Mouse (Mus musculus) midbrain, embryonic 10.5 days (tissue): ENCODE data around the gene Galntl6. TPM values are rescaled to one million over a fixed set of nuclear protein-coding genes. Genes with fewer than 3 reads are reported as not detected.

Source experiments
- DNase-seq: peaks from one replicate; pipeline ENCODE4 v3.0.0-alpha.2; 2017; ENCODE audit warnings: low spot score
- H3K27ac ChIP-seq: fragments of 300-500 bp; sonication (generic); replicated peaks from 2 replicates; pipeline ENCODE4 v1.5.1; 2016; ENCODE audit warnings: mild to moderate bottlenecking
- H3K27me3 ChIP-seq: fragments of 300-500 bp; sonication (generic); 2 replicates; pipeline ENCODE4 v1.6.1; 2016; ENCODE audit warnings: low read depth, mild to moderate bottlenecking; ENCODE audit not compliant: poor library complexity, severe bottlenecking
- H3K36me3 ChIP-seq: fragments of 300-500 bp; sonication (generic); 2 replicates; pipeline ENCODE4 v1.6.1; 2016; ENCODE audit warnings: mild to moderate bottlenecking, moderate library complexity
- H3K4me1 ChIP-seq: fragments of 300-500 bp; sonication (generic); 2 replicates; pipeline ENCODE4 v1.6.1; 2016
- H3K4me3 ChIP-seq: fragments of 300-500 bp; sonication (generic); 2 replicates; pipeline ENCODE4 v1.5.1; 2016; ENCODE audit warnings: mild to moderate bottlenecking, moderate library complexity
- H3K9me3 ChIP-seq: fragments of 300-500 bp; sonication (generic); replicated peaks from 2 replicates; pipeline ENCODE4 v1.6.1; 2016; ENCODE audit warnings: mild to moderate bottlenecking
- WGBS: fragments of 180-500 bp; shearing (Covaris S2); methylation state at CpG from one replicate; pipeline ENCODE4 v1.1.7; 2016; 5-methylcytosine and 5-hydroxymethylcytosine counted together
- polyA plus RNA-seq: library from polyadenylated mRNA; unstranded; fragments of >200 nt; fragmentation: Nextera tagmentation; extraction: Ambion mirVana; gene quantifications from 2 replicates; pipeline ENCODE4 v1.2.1, GENCODE M21; 2016

Gene Galntl6
- polyA plus RNA-seq, 1 experiment from 2014 or later = 0.37 TPM

GRCm38 (mm10) chr8:58372389-58372788 lies 540.1 kb downstream of the Galntl6 start:
- no peaks in the 10 kb centered on the region for H3K4me1 ChIP-seq
- 81% methylated on average over 2 of the region's 2 CpGs for WGBS
- no peaks in the 10 kb centered on the region for H3K9me3 ChIP-seq
- DNase-seq = no peak
- no peaks in the 10 kb centered on the region for H3K27me3 ChIP-seq
- no peaks in the 10 kb centered on the region for H3K36me3 ChIP-seq
- no peak overlapping the region for H3K4me3 ChIP-seq
- no peak overlapping the region for H3K27ac ChIP-seq

- 85% methylated on average over 10 of the region's 10 CpGs for WGBS
- Histone ChIP-seq H3K36me3 (no peaks in the 10 kb centered on the region), H3K27ac (no peak overlapping the region), H3K27me3 (no peaks in the 10 kb centered on the region), H3K9me3 (no peaks in the 10 kb centered on the region), H3K4me1 (no peaks in the 10 kb centered on the region), H3K4me3 (no peak overlapping the region)
- DNase-seq = no peak
Observed at GRCm38 (mm10) chr8:58371979-58372378, 540.5 kb downstream of the Galntl6 start.

- H3K4me1 ChIP-seq = no peaks in the 10 kb centered on the region
- WGBS = 83% methylated on average over 1 of the region's 1 CpGs
- H3K9me3 ChIP-seq = no peaks in the 10 kb centered on the region
- H3K27me3 ChIP-seq = no peaks in the 10 kb centered on the region
- H3K4me3 ChIP-seq = no peak overlapping the region
- no peaks in the 10 kb centered on the region for H3K36me3 ChIP-seq
- no peak for DNase-seq
- no peak overlapping the region for H3K27ac ChIP-seq
Observed at GRCm38 (mm10) chr8:58331151-58331550, 581.3 kb downstream of the Galntl6 start.

DNA sequence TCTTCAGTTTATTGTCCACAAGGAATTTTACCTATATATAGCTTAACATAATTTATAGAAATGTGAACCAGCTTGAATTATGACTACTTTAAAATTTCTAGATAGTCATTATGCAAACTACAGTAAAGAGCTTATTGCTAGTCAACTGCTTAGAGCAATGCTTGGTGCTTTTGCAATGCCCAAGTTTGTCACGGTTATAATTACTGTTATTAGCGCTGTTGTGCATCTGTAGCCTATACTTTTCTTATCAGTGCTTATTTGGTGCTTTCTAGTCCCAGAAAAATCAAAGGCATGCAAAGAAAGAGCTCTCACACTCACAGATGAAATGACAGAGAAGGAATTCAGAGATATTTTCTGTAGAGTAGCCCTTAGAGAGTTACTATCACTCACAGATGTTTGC lies 599.0 kb downstream of the Galntl6 start:
- H3K36me3 ChIP-seq = no peaks in the 10 kb centered on the region
- H3K27ac ChIP-seq = no peak overlapping the region
- no peak for DNase-seq
- 89% methylated on average over 2 of the region's 2 CpGs for WGBS
- H3K4me1 ChIP-seq = no peaks in the 10 kb centered on the region
- no peak overlapping the region for H3K4me3 ChIP-seq
- H3K27me3 ChIP-seq = no peaks in the 10 kb centered on the region
- no peaks in the 10 kb centered on the region for H3K9me3 ChIP-seq

DNA sequence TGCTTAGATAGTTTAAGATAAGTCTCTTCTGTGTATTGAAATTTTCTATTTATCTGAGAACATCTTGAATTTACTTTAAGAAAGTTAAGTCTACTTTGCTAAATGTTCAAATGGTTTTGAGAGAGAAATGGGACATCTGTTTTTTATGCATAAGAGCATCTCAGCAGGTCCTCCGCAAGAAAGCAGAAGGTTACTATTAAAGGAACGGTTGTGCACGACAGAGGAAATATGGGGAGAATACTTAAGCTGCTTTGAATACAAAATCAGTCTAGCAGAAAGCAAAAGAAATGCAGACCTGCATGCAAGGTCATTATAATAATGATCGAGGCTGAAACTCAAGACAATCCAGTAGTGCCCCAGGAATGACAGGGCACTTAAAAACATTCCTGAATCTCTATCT lies 621.0 kb downstream of the Galntl6 start:
- H3K9me3 ChIP-seq = no peaks in the 10 kb centered on the region
- H3K4me3 ChIP-seq = no peak overlapping the region
- WGBS = 72% methylated on average over 4 of the region's 4 CpGs
- no peak for DNase-seq
- H3K36me3 ChIP-seq = no peaks in the 10 kb centered on the region
- no peak overlapping the region for H3K27ac ChIP-seq
- no peaks in the 10 kb centered on the region for H3K4me1 ChIP-seq
- H3K27me3 ChIP-seq = no peaks in the 10 kb centered on the region

- Histone ChIP-seq H3K4me1 (no peaks in the 10 kb centered on the region), H3K9me3 (no peaks in the 10 kb centered on the region), H3K27ac (no peak overlapping the region), H3K27me3 (no peaks in the 10 kb centered on the region), H3K4me3 (no peak overlapping the region), H3K36me3 (no peaks in the 10 kb centered on the region)
- DNase-seq = no peak
Observed at GRCm38 (mm10) chr8:58290080-58290479, 622.4 kb downstream of the Galntl6 start.

DNA sequence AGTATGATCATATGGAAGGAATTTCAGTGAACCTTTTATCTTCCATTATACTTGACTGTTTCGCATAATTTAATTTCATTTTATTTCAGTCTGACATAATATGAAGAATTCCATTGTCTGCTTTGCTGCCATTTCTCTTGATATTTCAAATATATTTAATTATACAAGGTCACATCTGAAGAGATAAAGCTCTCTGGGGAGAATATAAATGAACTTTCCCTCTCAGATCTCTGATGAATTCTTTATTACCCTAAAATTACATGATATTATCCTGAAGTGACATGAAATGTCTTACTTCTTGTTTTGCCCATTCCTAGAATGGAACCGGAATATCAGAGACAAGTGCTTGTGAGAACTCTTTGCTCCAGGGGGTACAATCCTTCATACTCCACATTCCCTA lies 647.0 kb downstream of the Galntl6 start:
- H3K27me3 ChIP-seq = no peaks in the 10 kb centered on the region
- WGBS = 83% methylated on average over 2 of the region's 2 CpGs
- H3K27ac ChIP-seq = no peak overlapping the region
- DNase-seq = no peak
- H3K4me1 ChIP-seq = no peaks in the 10 kb centered on the region
- H3K36me3 ChIP-seq = no peaks in the 10 kb centered on the region
- no peaks in the 10 kb centered on the region for H3K9me3 ChIP-seq
- no peak overlapping the region for H3K4me3 ChIP-seq

GRCm38 (mm10) chr8:58258577-58259315 lies 653.7 kb downstream of the Galntl6 start:
- H3K36me3 ChIP-seq = no peaks in the 10 kb centered on the region
- no peak overlapping the region for H3K27ac ChIP-seq
- no peak for DNase-seq
- no peak overlapping the region for H3K4me3 ChIP-seq
- H3K4me1 ChIP-seq = no peaks in the 10 kb centered on the region
- no peaks in the 10 kb centered on the region for H3K27me3 ChIP-seq
- 81% methylated on average over 2 of the region's 2 CpGs for WGBS
- no peaks in the 10 kb centered on the region for H3K9me3 ChIP-seq

GRCm38 (mm10) chr8:58253620-58254019 lies 658.8 kb downstream of the Galntl6 start:
- Histone ChIP-seq H3K27ac (no peak overlapping the region), H3K36me3 (no peaks in the 10 kb centered on the region), H3K27me3 (no peaks in the 10 kb centered on the region), H3K4me3 (no peak overlapping the region), H3K9me3 (no peaks in the 10 kb centered on the region), H3K4me1 (no peaks in the 10 kb centered on the region)
- WGBS = 78% methylated on average over 1 of the region's 1 CpGs
- no peak for DNase-seq

DNA sequence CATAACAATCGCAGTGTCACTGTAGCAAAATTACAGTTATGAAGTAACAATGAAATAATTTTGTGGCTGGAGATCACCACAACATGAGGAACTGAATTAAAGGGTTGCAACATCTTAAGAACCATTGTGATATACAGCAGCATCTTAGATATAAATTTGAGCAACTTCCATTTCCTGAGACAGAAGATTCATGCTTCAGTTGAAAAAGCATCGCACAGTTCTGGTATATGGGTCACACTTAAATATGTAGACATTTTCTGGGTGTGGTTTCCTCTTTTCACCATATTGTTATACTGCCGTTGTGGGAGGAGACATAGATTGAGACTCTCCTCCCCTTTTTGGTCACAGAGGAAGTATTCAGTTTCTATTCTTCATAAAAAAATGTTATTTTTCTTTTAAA lies 667.6 kb downstream of the Galntl6 start:
- no peak overlapping the region for H3K27ac ChIP-seq
- no peak overlapping the region for H3K4me3 ChIP-seq
- DNase-seq = no peak
- H3K4me1 ChIP-seq = no peaks in the 10 kb centered on the region
- no peaks in the 10 kb centered on the region for H3K9me3 ChIP-seq
- WGBS = 88% methylated on average over 3 of the region's 3 CpGs
- H3K36me3 ChIP-seq = no peaks in the 10 kb centered on the region
- H3K27me3 ChIP-seq = no peaks in the 10 kb centered on the region

- Histone ChIP-seq H3K36me3 (no peaks in the 10 kb centered on the region), H3K27ac (no peak overlapping the region), H3K4me1 (no peaks in the 10 kb centered on the region), H3K27me3 (no peaks in the 10 kb centered on the region), H3K4me3 (no peak overlapping the region), H3K9me3 (no peaks in the 10 kb centered on the region)
- 32% methylated on average over 2 of the region's 2 CpGs for WGBS
- no peak for DNase-seq
Observed at GRCm38 (mm10) chr8:58234220-58234619, 678.2 kb downstream of the Galntl6 start.

GRCm38 (mm10) chr8:58228725-58229124 lies 683.7 kb downstream of the Galntl6 start:
- 100% methylated on average over 1 of the region's 1 CpGs for WGBS
- H3K36me3 ChIP-seq = no peaks in the 10 kb centered on the region
- H3K4me3 ChIP-seq = no peak overlapping the region
- H3K9me3 ChIP-seq = no peaks in the 10 kb centered on the region
- no peaks in the 10 kb centered on the region for H3K4me1 ChIP-seq
- DNase-seq = no peak
- no peaks in the 10 kb centered on the region for H3K27me3 ChIP-seq
- H3K27ac ChIP-seq = no peak overlapping the region

DNA sequence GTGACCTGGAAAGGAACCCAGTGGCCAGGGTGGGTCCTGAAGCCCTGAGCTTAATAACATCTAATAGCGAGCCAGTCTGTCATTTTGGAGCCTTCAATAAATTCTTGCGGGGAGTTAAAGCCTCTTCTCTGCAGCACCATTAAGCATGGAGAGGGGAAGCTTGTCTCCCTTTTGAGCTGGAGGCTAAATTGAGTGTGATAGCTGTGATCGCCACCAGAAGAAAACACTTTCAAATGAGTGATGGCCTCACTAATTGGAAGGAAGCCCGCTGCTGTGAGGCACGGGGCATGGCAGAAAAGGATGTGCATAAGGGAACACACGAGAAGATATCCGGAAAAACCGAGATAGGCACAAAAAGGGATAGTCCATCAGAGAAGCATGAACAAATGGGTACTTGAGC lies 694.6 kb downstream of the Galntl6 start:
- Histone ChIP-seq H3K36me3 (no peaks in the 10 kb centered on the region), H3K27ac (no peak overlapping the region), H3K9me3 (no peaks in the 10 kb centered on the region), H3K4me3 (no peak overlapping the region), H3K4me1 (no peaks in the 10 kb centered on the region), H3K27me3 (no peaks in the 10 kb centered on the region)
- WGBS = 90% methylated on average over 8 of the region's 8 CpGs
- no peak for DNase-seq

DNA sequence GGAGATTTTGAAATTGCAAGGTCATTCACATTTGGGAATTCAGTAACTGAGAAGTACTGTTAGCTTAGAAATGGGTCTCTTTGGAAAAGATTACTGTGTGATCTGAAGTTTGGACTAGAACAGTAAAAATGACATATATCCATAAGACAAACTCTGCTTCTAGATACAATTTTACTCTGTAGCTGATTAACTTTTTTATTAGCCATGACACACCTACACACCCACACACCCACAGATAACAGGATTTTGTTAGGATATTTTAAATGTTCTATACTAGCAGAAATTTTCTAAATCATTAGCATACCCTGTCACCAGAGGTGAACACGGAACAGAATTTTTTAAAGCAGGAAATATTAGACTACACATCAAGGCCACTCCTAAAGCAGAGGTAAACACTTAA lies 722.7 kb downstream of the Galntl6 start:
- H3K4me1 ChIP-seq = no peaks in the 10 kb centered on the region
- DNase-seq = no peak
- H3K36me3 ChIP-seq = no peaks in the 10 kb centered on the region
- no peaks in the 10 kb centered on the region for H3K27me3 ChIP-seq
- WGBS = 88% methylated on average over 1 of the region's 1 CpGs
- H3K9me3 ChIP-seq = no peaks in the 10 kb centered on the region
- H3K4me3 ChIP-seq = no peak overlapping the region
- H3K27ac ChIP-seq = no peak overlapping the region
